Mouse (Mus musculus) cerebral cortex, adult 2 months (tissue): ENCODE data around the gene 1700015F17Rik.

ENCODE experiments used
- WGBS: fragments of 180-500 bp; shearing (Covaris S2); methylation state at CpG from one replicate; pipeline ENCODE4 v1.1.7; 2018; 5-methylcytosine and 5-hydroxymethylcytosine counted together

Gene 1700015F17Rik

DNA sequence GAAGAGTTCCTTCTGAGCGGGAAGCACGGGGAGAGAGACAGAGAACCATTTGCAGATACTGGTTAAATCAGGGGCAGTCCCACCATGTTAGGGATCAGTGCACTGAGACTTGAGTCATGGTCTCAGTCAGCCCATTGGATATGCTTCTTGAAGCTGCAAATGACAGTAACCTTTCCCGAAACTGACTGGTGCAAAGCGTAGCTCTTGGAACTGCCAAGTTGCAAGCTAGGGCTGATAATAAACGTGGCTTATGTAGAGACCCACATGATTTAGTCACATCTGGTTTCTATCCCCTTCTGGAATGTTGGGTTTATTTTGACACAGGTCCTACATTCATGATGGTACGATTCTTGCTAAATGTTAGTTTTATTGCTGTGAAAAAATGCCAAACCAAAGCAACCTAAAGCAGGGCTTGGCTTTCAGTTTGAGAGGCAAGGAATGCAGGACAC is 55.2 kb downstream of the 1700015F17Rik start:
- 80% methylated on average over 6 of the region's 6 CpGs for WGBS

DNA sequence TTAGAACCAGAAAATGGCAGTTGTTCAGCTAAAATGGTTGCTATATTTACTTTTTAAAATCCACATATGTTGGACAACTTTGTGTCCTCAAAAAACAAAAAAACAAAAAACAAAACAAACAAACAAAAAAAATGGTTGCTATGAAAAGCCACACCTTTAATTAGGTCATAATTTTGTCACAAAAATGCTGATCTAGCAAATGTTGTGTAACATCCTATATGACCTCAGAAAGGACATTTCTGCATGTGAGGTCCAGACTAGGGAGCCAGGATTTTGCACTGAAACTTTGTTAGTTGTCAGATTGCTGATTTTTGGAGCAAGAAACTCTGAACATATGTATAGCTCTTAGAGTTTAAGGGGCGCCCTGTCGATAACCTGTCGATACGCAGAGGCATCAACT is 55.9 kb downstream of the 1700015F17Rik start:
- 97% methylated on average over 4 of the region's 4 CpGs for WGBS

DNA sequence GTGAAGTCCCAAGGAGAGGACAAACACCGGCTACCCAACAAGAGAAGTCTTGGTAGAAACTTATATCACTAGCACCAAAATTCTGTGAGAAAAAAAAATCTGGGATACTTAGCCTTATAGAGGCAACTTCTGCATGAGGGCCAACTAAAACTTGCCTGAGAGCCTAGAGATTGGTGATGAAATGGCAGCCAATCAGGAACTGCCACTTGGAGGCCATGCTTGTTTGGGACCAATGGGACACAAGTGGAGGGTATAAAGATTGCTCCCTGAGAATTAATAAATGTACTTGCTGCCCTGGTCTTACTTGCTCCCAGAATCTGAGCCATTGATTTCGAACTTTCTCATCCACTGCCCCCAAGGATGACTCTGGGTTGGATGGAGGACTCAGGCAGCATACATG is 57.5 kb downstream of the 1700015F17Rik start:
- WGBS = 94% methylated on average over 2 of the region's 2 CpGs

DNA sequence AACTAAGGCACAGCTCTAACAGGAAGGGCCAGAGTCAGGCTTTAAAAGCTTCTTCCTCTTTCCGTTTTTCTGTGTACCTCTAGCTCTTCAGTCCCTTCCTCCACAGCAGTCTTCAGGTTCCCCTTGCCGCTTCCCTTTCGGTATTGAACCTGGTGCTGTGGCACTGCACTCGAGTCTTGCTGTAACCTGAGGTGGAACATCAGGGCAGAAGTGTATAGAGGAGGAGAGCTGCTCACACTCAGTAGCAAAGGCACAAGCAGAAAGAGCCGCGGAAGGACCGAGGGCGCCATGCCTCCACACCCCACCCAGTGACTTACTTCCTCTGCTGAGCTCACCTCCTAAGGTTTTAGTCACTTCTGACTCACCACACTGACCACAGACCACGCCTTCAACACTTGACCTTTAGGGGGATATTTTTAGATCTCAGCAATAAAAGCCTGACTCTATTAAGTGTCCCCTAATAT is 58.9 kb downstream of the 1700015F17Rik start, which contains the start of gene Cdk14:
TSS of gene Cdk14 (minus strand) at position 321 of the 464 bp plus-strand sequence.
- WGBS = 79% methylated on average over 9 of the region's 9 CpGs

DNA sequence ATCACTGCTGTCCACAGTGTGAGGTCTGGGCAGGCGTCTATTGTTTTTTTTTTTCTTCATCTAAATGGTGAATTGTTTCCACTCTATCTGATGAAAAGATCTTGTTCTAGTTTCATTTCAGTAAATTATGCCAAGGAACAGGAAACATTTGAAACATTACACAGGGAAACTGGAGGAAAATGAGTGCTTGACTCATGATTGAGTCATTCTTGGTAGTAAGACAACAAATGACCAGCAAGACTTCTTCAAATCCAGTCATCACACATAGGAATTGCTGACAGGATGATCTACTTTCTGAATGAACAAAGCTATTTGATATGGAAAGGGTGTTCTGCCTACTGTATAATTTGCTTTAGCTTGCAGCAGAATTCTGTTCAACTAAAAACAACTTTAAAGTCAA is 59.7 kb downstream of the 1700015F17Rik start:
- 47% methylated on average over 1 of the region's 1 CpGs for WGBS

DNA sequence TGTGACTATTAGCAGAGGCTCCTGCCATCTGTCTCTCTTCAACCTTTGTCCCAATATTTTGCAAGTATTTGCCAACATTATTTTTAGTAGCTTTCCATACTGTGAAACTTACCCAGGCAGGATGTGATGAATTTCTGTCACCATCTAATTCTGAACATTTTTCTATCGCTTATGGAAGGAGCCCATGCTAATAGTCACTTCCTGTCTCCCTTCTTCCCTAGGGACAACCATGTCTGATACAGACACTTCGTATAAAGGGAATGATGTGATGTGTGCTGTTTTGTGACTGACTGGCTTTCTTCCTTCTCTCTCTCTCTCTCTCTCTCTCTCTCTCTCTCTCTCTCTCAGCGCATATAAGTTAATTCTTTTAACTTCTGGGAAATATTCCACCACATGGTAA is 64.1 kb downstream of the 1700015F17Rik start:
- WGBS = 75% methylated on average over 3 of the region's 3 CpGs

DNA sequence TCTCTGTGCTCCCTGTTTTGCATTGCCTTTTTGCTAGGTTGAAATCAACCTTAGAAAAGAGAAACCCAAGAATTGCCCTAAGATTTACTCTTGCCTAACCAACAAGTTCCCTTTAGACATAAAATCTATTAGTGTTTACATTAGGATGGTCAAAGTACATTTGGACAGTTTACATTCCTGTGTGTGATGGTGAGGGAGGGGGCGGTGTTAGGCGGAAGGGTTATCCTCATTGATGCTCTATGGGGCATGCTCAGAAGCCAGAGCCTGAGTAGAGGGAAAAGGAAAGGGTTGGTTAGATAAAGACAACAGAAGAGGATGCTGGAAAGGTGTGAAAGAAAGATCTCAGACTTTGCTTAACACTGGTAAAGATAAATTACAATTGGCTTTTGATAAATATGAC is 67.1 kb downstream of the 1700015F17Rik start:
- 97% methylated on average over 2 of the region's 2 CpGs for WGBS

DNA sequence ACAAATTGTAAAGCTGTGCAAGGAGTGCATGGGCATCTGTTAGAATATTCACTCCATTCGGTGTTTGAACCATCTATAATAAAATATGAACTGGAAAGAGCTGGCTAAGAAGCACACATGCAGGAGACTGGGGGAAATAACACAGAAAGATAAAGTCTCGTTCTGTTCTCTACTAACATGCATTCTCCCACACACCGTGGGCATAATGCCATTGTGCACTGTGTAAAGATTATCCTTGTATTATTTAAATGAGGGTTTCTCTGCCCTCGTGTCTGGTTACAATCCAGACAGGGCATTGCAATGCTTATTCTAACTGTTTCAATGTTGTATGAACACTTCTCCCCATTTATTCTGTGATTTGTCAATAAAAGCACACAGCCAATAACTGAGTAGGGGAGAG is 77.0 kb downstream of the 1700015F17Rik start:
- 32% methylated on average over 4 of the region's 4 CpGs for WGBS

DNA sequence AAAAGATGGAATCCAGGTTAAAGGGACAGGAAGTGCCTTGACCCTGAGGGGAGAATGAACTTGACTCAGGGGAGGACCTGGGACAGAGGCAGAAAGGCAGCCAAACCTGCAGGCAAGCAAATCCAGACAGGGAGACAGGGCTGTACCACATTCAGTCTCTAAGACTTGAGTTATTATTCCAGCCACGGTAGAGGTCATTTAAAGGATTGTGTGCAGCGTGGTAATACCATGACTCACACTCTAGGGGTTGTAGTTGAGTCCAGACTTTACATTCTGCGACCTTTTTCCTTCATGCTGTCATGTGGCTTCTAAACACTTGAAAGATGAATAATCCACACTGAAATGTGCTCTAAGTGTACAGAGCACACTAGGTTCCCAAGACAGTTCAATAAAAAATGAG is 86.2 kb downstream of the 1700015F17Rik start:
- WGBS = 64% methylated on average over 3 of the region's 3 CpGs
